Mouse (Mus musculus): Measurements from ENCODE around the gene Kcnj15.

The Kcnj15 gene

GRCm38 (mm10) chr16:95257266-95257894 lies at the start of gene Kcnj15:
Kcnj15 (plus strand) TSS chr16:95257558.
- DNase-seq (ENCODE audit: low read depth, low spot score) = no peak

GRCm38 (mm10) chr16:95208243-95208642 lies 49.1 kb upstream of the Kcnj15 start:
- DNase-seq (ENCODE audit: low read depth, low spot score) = no peak

GRCm38 (mm10) chr16:95209011-95209466 lies 48.3 kb upstream of the Kcnj15 start:
- no peak for DNase-seq (ENCODE audit: low read depth, low spot score)

GRCm38 (mm10) chr16:95214251-95215197 lies 42.8 kb upstream of the Kcnj15 start:
- no peak for DNase-seq (ENCODE audit: low read depth, low spot score)

GRCm38 (mm10) chr16:95215782-95216181 lies 41.6 kb upstream of the Kcnj15 start:
- DNase-seq (ENCODE audit: low read depth, low spot score) = no peak

GRCm38 (mm10) chr16:95216346-95216745 lies 41.0 kb upstream of the Kcnj15 start:
- DNase-seq (ENCODE audit: low read depth, low spot score) = no peak

- no peak for DNase-seq (ENCODE audit: low read depth, low spot score)
Observed at GRCm38 (mm10) chr16:95216824-95217223, 40.5 kb upstream of the Kcnj15 start.

- DNase-seq (ENCODE audit: low read depth, low spot score) = no peak
Observed at GRCm38 (mm10) chr16:95218783-95219182, 38.6 kb upstream of the Kcnj15 start.

GRCm38 (mm10) chr16:95219459-95219858 lies 37.9 kb upstream of the Kcnj15 start:
- no peak for DNase-seq (ENCODE audit: low read depth, low spot score)

GRCm38 (mm10) chr16:95221051-95221450 lies 36.3 kb upstream of the Kcnj15 start:
- no peak for DNase-seq (ENCODE audit: low read depth, low spot score)

GRCm38 (mm10) chr16:95222026-95222718 lies 35.2 kb upstream of the Kcnj15 start:
- DNase-seq (ENCODE audit: low read depth, low spot score) = no peak

GRCm38 (mm10) chr16:95223435-95223834 lies 33.9 kb upstream of the Kcnj15 start:
- no peak for DNase-seq (ENCODE audit: low read depth, low spot score)

GRCm38 (mm10) chr16:95225285-95225684 lies 32.1 kb upstream of the Kcnj15 start:
- peak; percentile 57 for DNase-seq (ENCODE audit: low read depth, low spot score)

GRCm38 (mm10) chr16:95231768-95232167 lies 25.6 kb upstream of the Kcnj15 start:
- DNase-seq (ENCODE audit: low read depth, low spot score) = no peak

GRCm38 (mm10) chr16:95234891-95235548 lies 22.3 kb upstream of the Kcnj15 start:
- DNase-seq (ENCODE audit: low read depth, low spot score) = no peak

- DNase-seq (ENCODE audit: low read depth, low spot score) = no peak
Observed at GRCm38 (mm10) chr16:95239209-95239925, 18.0 kb upstream of the Kcnj15 start.

GRCm38 (mm10) chr16:95240688-95241087 lies 16.7 kb upstream of the Kcnj15 start:
- DNase-seq (ENCODE audit: low read depth, low spot score) = no peak

- DNase-seq (ENCODE audit: low read depth, low spot score) = peak; percentile 39
Observed at GRCm38 (mm10) chr16:95241581-95241980, 15.8 kb upstream of the Kcnj15 start.

GRCm38 (mm10) chr16:95242114-95242513 lies 15.2 kb upstream of the Kcnj15 start:
- DNase-seq (ENCODE audit: low read depth, low spot score) = no peak

- DNase-seq (ENCODE audit: low read depth, low spot score) = no peak
Observed at GRCm38 (mm10) chr16:95243401-95243800, 14.0 kb upstream of the Kcnj15 start.

Data from telencephalon, adult 2 months (tissue).